Mouse (Mus musculus): Measurements from ENCODE around the gene Gm9046. TPM values are rescaled to one million over a fixed set of nuclear protein-coding genes. Genes with fewer than 3 reads are reported as not detected.

Gm9046 gene
- polyA plus RNA-seq, 1 experiment from 2014 or later, result not detected

Other genes starting within 250 kb of the Gm9046 start
- gene Mdm1, start 201.4 kb downstream of the Gm9046 start, polyA plus RNA-seq (2015; fragmentation: Nextera tagmentation; extraction: Ambion mirVana), result 38.7 and 42.8 TPM in 2 replicates
- gene Il22, start 138.3 kb downstream of the Gm9046 start, polyA plus RNA-seq (2015; fragmentation: Nextera tagmentation; extraction: Ambion mirVana), result not detected in 2 replicates
- gene Gm32717, start 102.5 kb downstream of the Gm9046 start, polyA plus RNA-seq (2015; fragmentation: Nextera tagmentation; extraction: Ambion mirVana), result 0.18 and 0.20 TPM in 2 replicates
- 0.18 and 0.20 TPM in 2 replicates for gene Gm32802, start 84.6 kb downstream of the Gm9046 start, polyA plus RNA-seq (2015; fragmentation: Nextera tagmentation; extraction: Ambion mirVana)
- not detected in 2 replicates for gene Iltifb, start 48.2 kb downstream of the Gm9046 start, polyA plus RNA-seq (2015; fragmentation: Nextera tagmentation; extraction: Ambion mirVana)
- gene Gm9040, start 16.3 kb downstream of the Gm9046 start, polyA plus RNA-seq (2015; fragmentation: Nextera tagmentation; extraction: Ambion mirVana), result not detected in 2 replicates
- gene Gm9044, start 10.8 kb downstream of the Gm9046 start, polyA plus RNA-seq (2015; fragmentation: Nextera tagmentation; extraction: Ambion mirVana), result not detected in 2 replicates
- not detected in 2 replicates for gene Gm9045, start 5.4 kb downstream of the Gm9046 start, polyA plus RNA-seq (2015; fragmentation: Nextera tagmentation; extraction: Ambion mirVana)
- 0.08 TPM in 1 of 2 replicates, not detected in the other for gene Gm9048, start 5.4 kb upstream of the Gm9046 start, polyA plus RNA-seq (2015; fragmentation: Nextera tagmentation; extraction: Ambion mirVana)
- not detected in 2 replicates for gene Gm9049, start 10.8 kb upstream of the Gm9046 start, polyA plus RNA-seq (2015; fragmentation: Nextera tagmentation; extraction: Ambion mirVana)
- not detected in 2 replicates for gene Ifng, start 97.8 kb upstream of the Gm9046 start, polyA plus RNA-seq (2015; fragmentation: Nextera tagmentation; extraction: Ambion mirVana)

Data from forebrain, embryonic 15.5 days (tissue).